Mouse (Mus musculus) heart, adult 18-20 months (tissue): Measurements from ENCODE around the gene H2al1a. TPM values are rescaled to one million over a fixed set of nuclear protein-coding genes. Genes with fewer than 3 reads are reported as not detected.
"Not testable (repeated sequence)": the region's sequence is repeated elsewhere in the genome, so short reads cannot be mapped to it uniquely, and the experiment has no call there.

ENCODE experiments used
- DNase-seq, 2 experiments: peaks; one replicate each; pipeline ENCODE4 v3.0.0; 2021 to 2022; ENCODE audit warnings: mixed read lengths in 1 of 2
- long read RNA-seq, 2 experiments: library from polyadenylated mRNA; stranded (forward); transcript quantifications; one replicate each; pipeline ENCODE4 v2.0.0; 2021
- total RNA-seq, 2 experiments: library from RNA; stranded (reverse); gene quantifications; 2 replicates each; pipeline ENCODE4 v1.2.3; 2021

H2al1a gene
- total RNA-seq = not detected
- long read RNA-seq, experiment 1 = 0 reads
- long read RNA-seq, experiment 2 = 0 reads

- DNase-seq = not testable (repeated sequence)
Measured at GRCm38 (mm10) chrX:11298957-11299356, at the start of gene H2al1a. TSS of gene H2al1a (plus strand) at chrX:11299257.

GRCm38 (mm10) chrX:11250155-11250554 is 48.9 kb upstream of the H2al1a start:
- DNase-seq = no peak

DNA sequence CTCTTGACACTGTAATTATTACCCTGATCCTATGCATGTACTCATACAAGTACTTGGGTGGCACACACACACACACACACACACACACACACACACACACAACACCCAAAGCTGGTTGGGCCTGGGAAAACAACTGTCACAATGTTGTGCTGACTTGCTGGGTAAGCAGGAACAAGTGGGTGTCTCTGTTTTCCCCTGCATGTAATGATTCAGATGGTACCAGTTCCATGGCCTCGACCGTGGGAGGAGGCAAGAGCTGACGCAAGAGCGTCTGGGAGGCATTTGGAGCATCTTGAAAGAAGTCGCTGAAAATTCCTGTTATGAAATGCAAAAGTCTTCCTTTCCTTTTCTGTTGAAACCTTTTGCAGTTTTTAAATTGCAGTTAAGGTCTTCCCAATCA is 45.0 kb upstream of the H2al1a start:
- peak; percentile 7 to 10 for DNase-seq

DNA sequence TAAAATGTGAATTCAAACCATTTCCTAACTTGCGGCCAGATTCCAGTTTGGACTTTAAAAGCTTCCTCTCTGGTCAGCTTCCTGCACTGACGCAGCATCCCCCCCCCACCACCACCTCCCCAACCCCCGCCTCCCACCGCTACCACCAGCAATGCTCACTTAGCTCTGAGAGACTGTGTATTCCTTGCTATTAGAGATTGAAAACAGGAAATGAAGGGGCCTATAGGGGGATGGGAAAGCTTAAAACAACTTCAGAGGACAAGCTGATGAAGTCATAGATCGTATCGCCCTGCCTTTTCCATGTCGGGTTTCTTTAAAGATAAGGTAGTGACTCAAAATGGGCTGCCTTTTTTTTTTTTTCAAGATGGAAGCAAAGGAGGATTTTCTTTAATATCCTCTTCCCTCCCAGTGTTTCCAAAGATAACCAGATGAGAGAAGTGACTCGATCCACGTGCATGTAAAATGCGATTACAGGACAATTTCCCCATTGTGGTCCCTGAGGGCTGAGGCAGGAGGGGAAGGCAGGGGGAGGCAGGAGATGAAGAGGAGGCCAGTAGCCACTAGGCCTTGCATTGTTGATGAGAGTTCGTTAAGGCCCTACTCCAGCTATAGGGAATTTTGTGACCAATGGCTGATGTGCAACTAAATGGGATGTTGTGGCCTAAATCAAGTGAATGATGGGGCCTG is 44.4 kb upstream of the H2al1a start:
- DNase-seq = no peak

- DNase-seq = no peak
Measured at GRCm38 (mm10) chrX:11255564-11256360, 43.3 kb upstream of the H2al1a start.

- no peak for DNase-seq
Measured at GRCm38 (mm10) chrX:11264918-11265317, 34.1 kb upstream of the H2al1a start.

DNA sequence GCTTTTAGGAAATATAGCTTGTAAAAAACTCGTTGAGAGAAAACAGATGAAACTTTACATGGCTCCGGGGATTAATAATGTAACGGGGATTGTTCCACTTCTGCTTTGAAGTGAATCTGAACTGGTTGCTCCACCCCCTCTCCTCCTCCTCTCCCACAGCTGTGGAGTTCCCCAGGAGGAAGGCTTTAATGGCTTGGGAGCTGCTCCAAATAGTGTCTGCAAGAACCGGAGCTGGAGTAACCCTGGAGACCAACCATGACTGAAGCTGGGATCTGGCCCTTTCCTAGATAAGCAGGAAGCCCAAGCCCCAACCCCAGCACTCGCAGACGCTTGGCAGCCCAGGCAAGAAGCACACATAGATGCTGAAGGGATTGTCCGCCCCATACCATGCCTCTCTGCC is 31.3 kb upstream of the H2al1a start:
- DNase-seq = peak; percentile 26 to 65

GRCm38 (mm10) chrX:11269074-11269473 is 30.0 kb upstream of the H2al1a start:
- peak; percentile 39 to 49 for DNase-seq

- DNase-seq = no peak
Measured at GRCm38 (mm10) chrX:11273190-11273589, 25.9 kb upstream of the H2al1a start.

DNA sequence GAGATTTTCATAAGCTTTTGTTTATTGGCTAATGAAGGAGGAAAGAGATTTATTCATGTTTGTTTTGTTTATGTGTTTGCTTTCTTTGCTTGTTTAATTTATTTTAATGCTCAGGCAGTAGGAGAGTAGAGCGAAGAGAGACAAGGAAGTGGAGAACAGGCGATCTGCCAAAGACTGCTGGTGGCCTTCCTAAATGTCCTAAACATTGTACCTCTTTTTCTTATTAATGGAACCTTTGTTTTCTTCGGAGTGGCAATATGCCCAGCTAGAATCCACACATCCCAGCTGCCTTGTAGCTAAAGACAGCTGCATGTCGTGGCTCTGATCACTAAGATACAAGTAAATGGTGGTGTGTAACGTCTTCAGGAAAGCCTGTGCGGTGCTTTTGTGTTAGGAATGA is 22.0 kb upstream of the H2al1a start:
- no peak for DNase-seq

GRCm38 (mm10) chrX:11280741-11281140 is 18.3 kb upstream of the H2al1a start:
- no peak for DNase-seq

- DNase-seq = peak; percentile 16 to 34
Measured at GRCm38 (mm10) chrX:11288306-11288882, 10.7 kb upstream of the H2al1a start.

DNA sequence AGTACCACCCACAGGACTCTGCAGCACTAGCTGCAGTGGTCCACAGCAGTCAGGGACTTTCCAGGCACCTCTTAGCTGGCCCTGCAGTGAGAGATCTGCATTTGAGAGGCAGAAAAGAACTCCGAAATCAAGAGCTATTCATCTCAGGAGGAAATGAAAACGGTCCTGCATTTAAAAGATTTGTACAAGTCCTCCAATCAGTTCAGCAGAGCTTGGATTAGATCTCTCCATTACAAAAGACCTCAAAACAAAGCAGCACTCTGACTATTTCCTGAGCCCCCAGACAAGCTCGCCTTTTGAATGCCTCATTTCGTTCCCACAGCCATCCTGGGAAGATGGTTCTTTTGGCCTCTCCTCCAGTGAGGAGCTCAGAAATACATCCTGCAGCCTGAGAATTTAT is 9.8 kb upstream of the H2al1a start:
- DNase-seq = no peak

DNA sequence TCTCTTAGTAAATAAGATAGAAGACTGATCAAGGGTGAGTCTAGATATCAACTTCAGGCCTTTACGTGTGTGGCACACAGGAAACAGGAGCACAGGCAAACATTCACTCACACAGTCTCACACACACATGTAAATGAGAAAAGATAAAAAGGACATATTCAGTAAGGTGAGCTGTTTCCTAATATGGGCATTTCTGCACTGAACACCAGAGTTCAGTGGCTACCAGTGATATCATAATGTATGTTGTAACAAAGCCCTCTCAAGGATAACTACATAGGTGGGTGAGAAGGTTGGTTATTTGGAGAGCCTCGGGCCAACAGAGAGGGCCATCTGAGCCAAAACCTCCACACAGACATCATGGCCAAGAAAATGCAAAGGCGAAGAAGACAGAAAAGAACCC is 3.1 kb downstream of the H2al1a start, which contains the start of gene H2al1b:
TSS of gene H2al1b (plus strand) at position 301 of the 400 bp plus-strand sequence.
- DNase-seq = not testable (repeated sequence)

- DNase-seq = not testable (repeated sequence)
Measured at GRCm38 (mm10) chrX:11305355-11305754, 6.3 kb downstream of the H2al1a start, which contains the start of gene H2al1c. TSS of gene H2al1c (plus strand) at chrX:11305655.

DNA sequence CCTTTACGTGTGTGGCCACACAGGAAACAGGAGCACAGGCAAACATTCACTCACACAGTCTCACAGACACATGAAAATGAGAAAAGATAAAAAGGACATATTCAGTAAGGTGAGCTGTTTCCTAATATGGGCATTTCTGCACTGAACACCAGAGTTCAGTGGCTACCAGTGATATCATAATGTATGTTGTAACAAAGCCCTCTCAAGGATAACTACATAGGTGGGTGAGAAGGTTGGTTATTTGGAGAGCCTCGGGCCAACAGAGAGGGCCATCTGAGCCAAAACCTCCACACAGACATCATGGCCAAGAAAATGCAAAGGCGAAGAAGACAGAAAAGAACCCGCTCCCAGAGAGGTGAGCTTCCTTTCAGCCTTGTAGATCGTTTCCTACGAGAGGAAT is 9.5 kb downstream of the H2al1a start, which contains the start of gene H2al1d:
TSS of gene H2al1d (plus strand) at position 301 of the 400 bp plus-strand sequence.
- DNase-seq = not testable (repeated sequence)

- DNase-seq = not testable (repeated sequence)
Measured at GRCm38 (mm10) chrX:11311634-11312033, 12.6 kb downstream of the H2al1a start, which contains the start of gene H2al1e. TSS of gene H2al1e (plus strand) at chrX:11311934.

DNA sequence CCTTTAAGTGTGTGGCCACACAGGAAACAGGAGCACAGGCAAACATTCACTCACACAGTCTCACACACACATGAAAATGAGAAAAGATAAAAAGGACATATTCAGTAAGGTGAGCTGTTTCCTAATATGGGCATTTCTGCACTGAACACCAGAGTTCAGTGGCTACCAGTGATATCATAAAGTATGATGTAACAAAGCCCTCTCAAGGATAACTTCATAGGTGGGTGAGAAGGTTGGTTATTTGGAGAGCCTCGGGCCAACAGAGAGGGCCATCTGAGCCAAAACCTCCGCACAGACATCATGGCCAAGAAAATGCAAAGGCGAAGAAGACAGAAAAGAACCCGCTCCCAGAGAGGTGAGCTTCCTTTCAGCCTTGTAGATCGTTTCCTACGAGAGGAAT is 15.8 kb downstream of the H2al1a start, which contains the start of gene H2al1f:
TSS of gene H2al1f (plus strand) at position 301 of the 400 bp plus-strand sequence.
- not testable (repeated sequence) for DNase-seq

DNA sequence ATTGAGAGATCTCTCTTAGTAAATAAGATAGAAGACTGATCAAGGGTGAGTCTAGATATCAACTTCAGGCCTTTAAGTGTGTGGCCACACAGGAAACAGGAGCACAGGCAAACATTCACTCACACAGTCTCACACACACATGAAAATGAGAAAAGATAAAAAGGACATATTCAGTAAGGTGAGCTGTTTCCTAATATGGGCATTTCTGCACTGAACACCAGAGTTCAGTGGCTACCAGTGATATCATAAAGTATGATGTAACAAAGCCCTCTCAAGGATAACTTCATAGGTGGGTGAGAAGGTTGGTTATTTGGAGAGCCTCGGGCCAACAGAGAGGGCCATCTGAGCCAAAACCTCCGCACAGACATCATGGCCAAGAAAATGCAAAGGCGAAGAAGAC is 18.9 kb downstream of the H2al1a start, which contains the start of gene H2al1g:
TSS of gene H2al1g (plus strand) at position 301 of the 400 bp plus-strand sequence.
- DNase-seq = not testable (repeated sequence)

GRCm38 (mm10) chrX:11321192-11321591 is 22.1 kb downstream of the H2al1a start, which contains the start of gene H2al1h:
TSS of gene H2al1h (plus strand) at chrX:11321492.
- DNase-seq = not testable (repeated sequence)

- not testable (repeated sequence) for DNase-seq
Measured at GRCm38 (mm10) chrX:11324359-11324758, 25.3 kb downstream of the H2al1a start, which contains the start of gene H2al1i. TSS of gene H2al1i (plus strand) at chrX:11324659.

- not testable (repeated sequence) for DNase-seq
Measured at GRCm38 (mm10) chrX:11327522-11327921, 28.5 kb downstream of the H2al1a start, which contains the start of gene H2al1j. TSS of gene H2al1j (plus strand) at chrX:11327822.
